Mouse (Mus musculus): Measurements from ENCODE around the gene Lmntd1. TPM values are rescaled to one million over a fixed set of nuclear protein-coding genes. Genes with fewer than 3 reads are reported as not detected.

The Lmntd1 gene
- polyA plus RNA-seq (2012; ENCODE audit: low replicate concordance): not detected in 2 replicates

GRCm38 (mm10) chr6:145614219-145614618, at the start of gene Lmntd1:
Gene Lmntd1, minus strand, starts transcription at chr6:145614319.

GRCm38 (mm10) chr6:145615666-145616210, 1.6 kb upstream of the Lmntd1 start, which contains the start of gene Tuba3b:
Gene Tuba3b, plus strand, starts transcription at chr6:145615757.

Other genes starting within 250 kb of the Lmntd1 start
- gene Tuba3b, start 1.4 kb upstream of the Lmntd1 start, polyA plus RNA-seq (2012; ENCODE audit: low replicate concordance): 0.10 TPM in 1 of 2 replicates, not detected in the other
- 1.5 TPM in 2 replicates for gene Rassf8, start 132.4 kb upstream of the Lmntd1 start, polyA plus RNA-seq (2012; ENCODE audit: low replicate concordance)